Mouse (Mus musculus) erythroblast, adult 5-6 weeks (primary cell): ENCODE results near the gene Klhl22. TPM values are rescaled to one million over a fixed set of nuclear protein-coding genes. Genes with fewer than 3 reads are reported as not detected.
A peak's percentile ranks its signal among the peaks of the same experiment; 100 is the strongest.

Experiments
- ATAC-seq: replicated peaks from 2 replicates; pipeline ENCODE4 v1.8.0; 2016; ENCODE audit warnings: moderate number of reproducible peaks, mild to moderate bottlenecking, moderate TSS enrichment, inconsistent platforms; ENCODE audit not compliant: poor library complexity, low FRiP score, severe bottlenecking
- total RNA-seq, 2 experiments: library from RNA; stranded (forward) in 1 of 2; stranded (reverse) in 1 of 2; fragments of 150-400 nt in 1 of 2; fragments of 200-764, 138-1000 nt in 1 of 2; gene quantifications; 2 replicates each; pipeline versions ENCODE4 v1.2.3 to v1.2.4; 2015 to 2017; ENCODE audit warnings: low replicate concordance in 2 of 2

Klhl22 gene
- total RNA-seq, 2 experiments from 2014 or later, result 2.1 to 9.0 TPM

DNA sequence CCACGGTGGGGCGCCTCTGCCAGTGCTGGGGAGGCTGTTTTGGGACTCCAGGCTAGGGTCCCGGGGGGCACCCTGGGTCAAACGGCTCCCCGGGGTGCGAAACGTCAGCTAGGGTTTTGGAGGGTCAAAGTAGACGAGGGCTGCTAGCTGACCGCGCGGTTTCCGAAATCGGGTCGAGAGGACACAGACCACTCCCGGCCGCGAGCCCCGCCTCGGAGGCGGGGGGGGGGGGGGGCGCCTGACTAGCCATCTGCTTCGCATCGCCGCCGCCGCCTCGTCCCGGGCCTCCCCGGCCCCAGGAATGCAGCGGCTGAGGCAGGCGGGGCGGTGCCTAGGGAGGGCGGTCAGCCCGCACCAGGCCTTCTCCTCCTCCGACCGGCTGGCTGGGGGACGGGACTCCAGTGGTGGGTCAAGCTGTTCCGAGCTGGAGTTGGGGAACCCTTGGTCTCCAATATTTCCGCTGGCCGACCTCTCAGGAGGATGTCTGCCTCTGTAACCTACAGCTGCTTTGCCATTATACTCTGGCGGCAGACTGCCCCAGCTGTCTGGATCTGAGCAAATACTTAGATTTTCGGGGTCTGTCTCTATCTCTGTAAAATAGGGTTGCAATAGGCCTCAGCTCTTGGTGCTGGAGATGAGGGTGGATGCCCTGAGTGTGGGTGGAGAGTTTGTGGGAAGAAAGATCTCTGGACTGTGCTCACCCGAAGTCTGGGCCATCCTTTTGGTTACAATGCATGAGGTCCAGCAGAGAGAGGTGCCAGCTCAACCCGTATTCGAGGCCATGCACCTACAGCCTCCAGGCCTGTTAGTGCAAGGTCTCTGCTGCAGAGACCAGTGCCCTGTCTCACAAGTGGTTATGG is 39.1 kb downstream of the Klhl22 start:
- ATAC-seq, result no peak

GRCm38 (mm10) chr16:17799584-17799983 is 40.2 kb downstream of the Klhl22 start:
- ATAC-seq, result no peak

GRCm38 (mm10) chr16:17801777-17802455 is 42.5 kb downstream of the Klhl22 start:
- no peak for ATAC-seq

GRCm38 (mm10) chr16:17802456-17802838 is 43.0 kb downstream of the Klhl22 start:
- ATAC-seq, result no peak

DNA sequence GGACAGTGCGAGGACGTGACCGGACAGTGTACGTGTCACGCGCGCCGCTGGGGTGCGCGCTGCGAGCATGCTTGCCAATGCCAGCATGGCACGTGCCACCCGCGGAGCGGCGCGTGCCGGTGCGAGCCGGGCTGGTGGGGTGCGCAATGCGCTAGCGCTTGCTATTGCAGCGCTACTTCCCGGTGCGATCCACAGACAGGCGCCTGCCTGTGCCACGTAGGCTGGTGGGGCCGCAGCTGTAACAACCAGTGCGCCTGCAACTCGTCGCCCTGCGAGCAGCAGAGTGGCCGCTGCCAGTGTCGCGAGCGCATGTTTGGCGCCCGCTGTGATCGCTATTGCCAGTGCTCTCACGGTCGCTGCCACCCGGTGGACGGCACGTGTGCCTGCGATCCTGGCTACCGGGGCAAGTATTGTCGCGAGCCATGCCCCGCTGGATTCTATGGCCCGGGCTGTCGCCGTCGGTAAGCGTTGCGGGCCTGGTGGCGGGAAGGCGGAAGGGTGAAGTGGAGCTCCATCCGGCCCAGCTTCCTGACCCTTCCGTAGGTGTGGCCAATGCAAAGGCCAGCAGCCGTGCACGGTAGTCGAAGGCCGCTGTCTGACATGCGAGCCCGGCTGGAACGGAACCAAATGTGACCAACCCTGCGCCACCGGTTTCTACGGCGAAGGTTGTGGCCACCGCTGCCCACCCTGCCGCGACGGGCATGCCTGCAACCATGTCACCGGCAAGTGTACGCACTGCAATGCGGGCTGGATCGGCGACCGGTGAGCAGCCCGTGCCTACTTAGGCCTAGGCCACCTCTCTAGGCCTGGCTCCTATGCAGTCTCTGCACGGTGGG is 43.6 kb downstream of the Klhl22 start:
- ATAC-seq, result no peak

DNA sequence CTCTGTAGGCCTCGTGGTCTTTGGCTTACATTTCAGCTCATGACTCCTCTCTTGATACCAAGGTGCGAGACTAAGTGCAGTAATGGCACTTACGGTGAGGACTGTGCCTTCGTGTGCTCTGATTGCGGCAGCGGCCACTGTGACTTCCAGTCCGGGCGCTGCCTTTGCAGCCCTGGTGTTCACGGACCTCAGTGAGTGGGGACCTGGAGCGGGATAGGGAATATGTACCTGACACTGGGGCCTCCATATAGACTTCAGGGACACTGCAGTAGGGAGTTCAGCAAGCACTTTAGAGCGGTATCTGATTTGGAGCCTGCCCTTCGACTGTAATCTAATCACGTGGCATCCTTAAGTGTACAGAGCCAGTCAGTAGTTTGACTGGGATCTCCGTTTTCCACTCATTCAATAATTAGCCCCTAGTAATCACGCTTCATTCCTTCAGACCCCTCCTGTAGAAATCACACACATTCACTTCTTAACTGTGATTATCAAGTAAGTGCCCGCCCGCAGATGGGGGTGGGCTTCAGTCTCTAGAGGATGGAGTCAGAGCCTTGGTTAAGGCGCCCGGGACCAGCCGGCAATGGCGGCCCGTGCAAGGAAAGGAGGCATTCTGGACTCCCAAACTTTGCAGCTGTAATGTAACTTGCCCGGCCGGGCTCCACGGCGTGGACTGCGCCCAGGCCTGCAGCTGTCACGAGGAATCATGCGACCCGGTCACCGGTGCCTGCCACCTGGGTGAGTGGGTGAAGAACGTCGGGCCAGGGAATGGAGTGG is 44.4 kb downstream of the Klhl22 start:
- ATAC-seq, result no peak

GRCm38 (mm10) chr16:17804449-17804912 is 45.1 kb downstream of the Klhl22 start:
- no peak for ATAC-seq

DNA sequence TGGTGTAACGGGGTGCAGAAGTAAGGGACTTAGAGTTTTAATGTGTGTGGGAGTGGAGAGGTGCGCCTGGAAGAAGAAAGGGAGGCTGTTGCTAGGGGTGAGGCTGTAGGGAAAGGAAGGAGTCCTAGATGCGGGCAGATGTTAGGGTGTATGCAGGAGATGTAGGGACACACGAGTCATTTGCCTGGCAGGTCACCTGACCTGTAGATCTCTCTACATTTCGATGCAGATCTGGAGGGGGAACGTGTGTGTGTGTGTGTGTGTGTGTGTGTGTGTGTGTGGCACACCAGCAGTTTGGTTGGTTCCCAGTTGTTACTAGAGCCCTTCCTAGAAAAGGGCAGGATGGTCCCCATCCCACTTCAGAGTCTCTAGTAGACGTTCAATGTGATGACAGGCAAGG is 45.6 kb downstream of the Klhl22 start:
- no peak for ATAC-seq

GRCm38 (mm10) chr16:17806581-17807191 is 47.3 kb downstream of the Klhl22 start:
- no peak for ATAC-seq

DNA sequence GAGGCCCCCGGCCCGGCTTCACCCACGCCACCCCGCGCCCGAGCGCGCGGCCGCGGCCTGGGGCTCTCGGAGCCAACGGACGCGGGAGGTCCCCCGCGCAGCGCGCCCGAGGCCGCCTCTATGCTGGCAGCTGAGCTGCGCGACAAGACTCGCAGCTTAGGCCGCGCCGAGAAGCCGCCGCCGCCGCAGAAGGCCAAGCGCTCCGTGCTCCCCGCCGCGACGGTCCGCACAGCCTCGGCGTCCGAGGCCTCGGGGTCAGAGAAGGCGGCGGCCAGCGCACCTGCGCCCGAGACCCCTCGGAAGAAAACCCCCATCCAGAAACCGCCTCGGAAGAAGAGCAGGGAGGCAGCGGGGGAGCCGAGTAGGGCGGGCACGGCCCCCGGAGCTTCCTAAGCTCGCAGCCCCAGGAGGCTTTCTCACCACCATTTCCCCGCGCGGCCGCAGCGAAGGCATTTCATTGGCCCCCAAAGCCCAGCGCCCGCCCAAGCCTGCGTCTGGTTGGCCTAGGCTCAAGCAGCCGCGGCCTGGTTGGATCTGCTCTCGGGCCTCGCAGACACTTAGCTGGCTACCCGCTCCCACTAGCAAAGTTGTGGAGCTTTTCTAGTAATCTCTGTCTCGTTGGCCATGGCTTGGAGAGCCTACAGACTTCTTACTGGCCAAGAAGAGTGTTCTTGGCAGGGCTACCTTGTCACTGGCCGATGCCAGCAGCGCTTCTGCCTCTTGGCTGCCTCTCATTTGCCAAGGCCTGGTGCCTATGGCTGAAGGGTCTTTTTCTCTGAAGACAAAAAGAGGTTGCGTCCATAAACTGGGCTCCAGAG is 48.0 kb downstream of the Klhl22 start:
- ATAC-seq, result no peak

- no peak for ATAC-seq
Measured at GRCm38 (mm10) chr16:17809125-17809524, 49.7 kb downstream of the Klhl22 start.

- ATAC-seq, result no peak
Measured at GRCm38 (mm10) chr16:17809711-17810110, 50.3 kb downstream of the Klhl22 start.

DNA sequence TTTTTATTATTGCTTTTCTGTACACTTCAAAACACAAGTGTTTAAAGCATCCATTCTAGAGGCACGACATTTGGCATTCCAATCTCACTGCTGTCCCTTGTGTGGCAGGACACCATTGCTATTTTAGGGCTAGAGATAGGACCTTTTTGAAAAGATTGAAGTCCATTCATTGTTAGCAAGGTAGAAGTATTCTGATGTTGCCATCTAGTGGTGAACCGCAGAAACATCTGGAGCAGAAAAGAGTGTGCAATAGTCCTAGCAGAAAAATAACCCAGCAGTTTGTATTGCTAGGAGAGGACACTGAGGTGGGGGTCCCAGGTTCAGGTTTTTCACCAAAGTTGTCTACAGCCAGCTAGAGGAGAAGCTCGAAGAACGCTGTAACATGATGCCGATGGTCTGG is 52.7 kb downstream of the Klhl22 start:
- no peak for ATAC-seq

DNA sequence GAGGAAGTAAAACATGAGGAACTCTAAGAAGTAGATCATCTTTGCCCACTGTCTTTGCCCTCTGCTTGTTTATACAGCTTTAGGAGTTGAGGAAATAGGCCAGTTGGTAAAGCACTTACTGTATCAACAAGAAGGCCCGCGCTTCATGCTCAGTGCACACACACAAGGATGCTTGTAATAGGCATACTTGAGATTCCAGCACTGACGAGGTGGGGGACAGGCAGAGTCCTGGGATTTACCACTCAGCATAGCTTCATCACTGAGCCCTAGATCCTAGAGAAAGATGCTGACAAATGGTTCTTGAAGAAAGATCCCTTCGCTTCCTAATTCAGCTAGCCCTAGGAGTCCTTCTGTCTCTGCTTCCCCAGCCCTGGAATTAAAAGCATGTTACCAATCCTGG is 53.8 kb downstream of the Klhl22 start:
- ATAC-seq, result no peak

DNA sequence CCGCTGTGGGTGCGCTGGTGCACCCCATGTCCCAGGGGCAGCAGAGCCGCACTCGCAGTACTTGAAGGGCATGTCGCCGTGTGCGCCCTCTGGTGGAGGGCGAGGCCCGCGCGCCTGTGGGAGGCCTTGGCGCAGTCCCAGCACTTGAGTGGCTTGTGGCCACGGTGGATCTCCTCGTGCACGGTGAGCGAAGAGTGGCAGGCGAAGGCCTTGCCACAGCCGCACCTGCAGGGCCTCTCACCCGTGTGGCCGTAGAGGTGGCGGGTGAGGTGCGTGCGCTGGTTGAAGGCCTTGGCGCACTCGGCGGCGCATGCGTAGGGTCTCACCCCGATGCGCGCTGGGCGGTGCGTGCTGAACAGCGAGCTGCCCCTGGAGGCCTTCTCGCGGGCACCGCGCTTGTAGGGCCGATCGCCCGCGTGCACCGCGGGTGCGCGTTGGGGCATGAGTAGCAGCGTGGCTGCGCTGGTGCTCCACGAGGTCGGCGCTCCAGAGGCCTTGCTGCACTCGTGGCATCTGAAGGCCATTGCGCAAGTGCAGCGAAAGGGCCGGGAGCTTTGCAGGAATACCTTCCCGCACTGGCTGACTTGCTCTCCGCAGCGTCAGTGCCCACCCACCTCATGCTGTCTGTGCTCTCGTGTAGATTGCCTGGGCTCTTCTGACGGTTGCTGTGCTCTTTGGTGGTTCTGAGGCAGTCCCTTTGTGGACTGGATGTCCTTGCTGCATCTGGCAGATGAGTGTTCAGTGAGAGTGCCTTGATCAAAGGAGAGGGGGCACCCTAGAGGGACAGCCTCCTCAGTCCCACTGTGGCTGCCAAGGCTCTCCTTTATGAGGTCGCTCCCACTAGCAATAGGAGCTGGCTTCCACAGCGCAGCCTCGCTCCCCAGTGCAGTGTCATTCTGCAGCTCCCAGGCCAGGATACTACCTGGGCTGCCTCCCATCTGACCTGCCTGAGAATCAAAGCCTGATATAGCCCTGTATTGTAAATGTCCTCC is 56.3 kb downstream of the Klhl22 start:
- ATAC-seq, result peak; percentile 79

GRCm38 (mm10) chr16:17816528-17816927 is 57.1 kb downstream of the Klhl22 start:
- no peak for ATAC-seq

DNA sequence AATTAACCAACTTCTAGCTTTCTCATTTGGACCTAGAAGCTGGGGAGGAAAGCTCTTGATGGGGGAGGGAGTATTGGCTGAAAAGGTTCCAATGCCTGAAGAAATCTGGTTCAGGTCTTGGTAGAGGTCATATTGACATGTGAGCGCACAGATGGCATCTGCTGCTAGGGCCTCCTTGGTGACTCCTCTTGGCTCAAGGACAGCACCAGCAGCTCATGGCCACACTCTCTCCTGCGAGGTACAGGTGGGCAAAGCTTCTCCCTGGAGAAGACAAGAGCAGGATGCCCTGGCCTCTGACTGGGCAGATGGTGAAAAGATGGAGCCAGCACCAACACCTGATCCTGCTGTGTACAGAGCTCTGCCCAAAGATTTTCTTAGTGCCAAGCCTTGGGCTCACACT is 67.1 kb downstream of the Klhl22 start:
- no peak for ATAC-seq
